8 mouse cellular contexts compared by ENCODE assay signal in the genomic region with DNA sequence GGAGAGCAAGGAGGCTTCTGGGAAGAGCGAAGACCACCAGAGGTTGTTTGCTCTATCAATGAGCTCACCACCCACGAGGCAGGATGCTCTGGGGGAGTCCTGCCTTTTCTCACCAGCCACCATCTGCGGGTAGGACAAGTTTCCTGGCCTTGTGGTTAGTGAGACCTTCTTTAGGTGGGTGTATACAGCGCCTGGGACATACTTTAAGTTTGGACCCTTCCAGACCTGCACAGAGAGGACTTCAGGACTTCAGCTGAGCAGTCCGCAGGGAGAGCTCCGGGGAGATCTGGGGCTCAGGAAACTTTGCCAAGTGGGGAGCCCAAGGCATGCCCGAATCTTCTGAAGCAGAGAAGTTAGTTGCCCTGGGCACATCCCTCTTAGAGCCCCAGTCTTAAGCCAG. TPM values are rescaled to one million over a fixed set of nuclear protein-coding genes. Genes with fewer than 3 reads are reported as not detected.
DNase-seq lines count a peak whose midpoint lies in the region; ATAC-seq and TF ChIP-seq lines count a peak whose summit lies in the region.

No protein-coding gene starts in this region.

- no peak for TF ChIP-seq RAD21 in CH12.LX (IDR thresholded peaks at IDR 0.05; ENCODE audit: low read depth, low read length)

- in situ Hi-C loops in CH12.LX (cut with MboI; ENCODE audit: low pct_ligation_motif_present, low pct_unique_long_range_greater_than_20kb, low sequenced_read_pairs) = no loop called here

- TF ChIP-seq CTCF in CH12.LX (conservative IDR thresholded peaks at IDR 0.05 in 1 of 2, IDR thresholded peaks at IDR 0.05 in 1 of 2; ENCODE audit: low read depth in 2 of 2, low read length in 2 of 2) = no peak

- peaks cover 47% of the 10 kb centered on the region for H3K27me3 ChIP-seq in heart, embryonic 12.5 days (replicated peaks)
- H3K27me3 ChIP-seq in CH12.LX (replicated peaks) = peaks cover 45% of the 10 kb centered on the region
- peaks cover 27% of the 10 kb centered on the region for H3K27me3 ChIP-seq in hindbrain, embryonic 16.5 days (replicated peaks; ENCODE audit: control insufficient read depth, insufficient read depth, low read length)
- peaks cover 38% of the 10 kb centered on the region for H3K27me3 ChIP-seq in midbrain, embryonic 15.5 days (replicated peaks)

- no peak for TF ChIP-seq POLR2A in CH12.LX (IDR thresholded peaks at IDR 0.05; ENCODE audit: low read depth, low read length)

- no peak for DNase-seq in heart, adult 11 months
- DNase-seq in CH12.LX (ENCODE audit: extremely low read depth) = no peak
- DNase-seq in frontal cortex, postnatal 25 days (ENCODE audit: low spot score in 2 of 2) = no peak
- DNase-seq in layer of hippocampus, postnatal 14 days (ENCODE audit: low spot score in 2 of 2) = no peak

- dilution Hi-C loops in CH12.LX (cut with MboI; ENCODE audit: extremely low pct_ligation_motif_present, extremely low pct_unique_long_range_greater_than_20kb, low sequenced_read_pairs) = no loop called here

- H3K4me3 ChIP-seq in heart, embryonic 12.5 days = peak overlapping the region; percentile 40
- peak overlapping the region; percentile 7 to 40 (median 13) for H3K4me3 ChIP-seq in CH12.LX (replicated peaks in 1 of 3; ENCODE audit: low read depth in 2 of 3, low read length in 2 of 3, poor library complexity in 1 of 3)
- H3K4me3 ChIP-seq in hindbrain, embryonic 16.5 days (ENCODE audit: low read length) = peak overlapping the region; percentile 43
- peak overlapping the region; percentile 35; the same call in 1 of the 2 replicates for H3K4me3 ChIP-seq in midbrain, embryonic 15.5 days

- WGBS in heart, embryonic 12.5 days = 23% methylated on average over 7 of the region's 7 CpGs
- 21% methylated on average over 7 of the region's 7 CpGs for WGBS in hindbrain, embryonic 16.5 days
- WGBS in midbrain, embryonic 15.5 days = 26% methylated on average over 7 of the region's 7 CpGs

- peaks cover 62% of the 10 kb centered on the region for H3K4me1 ChIP-seq in heart, embryonic 12.5 days (replicated peaks)
- H3K4me1 ChIP-seq in CH12.LX (ENCODE audit: control insufficient read depth in 1 of 2, insufficient read depth in 2 of 2) = peaks cover 9 to 48% of the 10 kb centered on the region in 2 experiments
- H3K4me1 ChIP-seq in hindbrain, embryonic 16.5 days (ENCODE audit: control insufficient read depth, insufficient read depth, low read depth, low read length) = peaks cover 8% of the 10 kb centered on the region
- H3K4me1 ChIP-seq in midbrain, embryonic 15.5 days = peaks cover 10% of the 10 kb centered on the region

- no peak overlapping the region for H3K27ac ChIP-seq in heart, embryonic 12.5 days (ENCODE audit: poor library complexity, severe bottlenecking)
- H3K27ac ChIP-seq in CH12.LX (ENCODE audit: insufficient read depth, low read depth) = no peak overlapping the region
- H3K27ac ChIP-seq in hindbrain, embryonic 16.5 days (ENCODE audit: low read depth, low read length) = no peak overlapping the region
- no peak overlapping the region for H3K27ac ChIP-seq in midbrain, embryonic 15.5 days

- no peaks in the 10 kb centered on the region for H3K36me3 ChIP-seq in heart, embryonic 12.5 days
- peaks cover 0 to 2% of the 10 kb centered on the region in 2 experiments for H3K36me3 ChIP-seq in CH12.LX (replicated peaks in 1 of 2; ENCODE audit: control insufficient read depth in 1 of 2, insufficient read depth in 1 of 2, low read length in 1 of 2)
- H3K36me3 ChIP-seq in hindbrain, embryonic 16.5 days (ENCODE audit: control insufficient read depth, insufficient read depth, low read length) = no peaks in the 10 kb centered on the region
- H3K36me3 ChIP-seq in midbrain, embryonic 15.5 days (replicated peaks) = no peaks in the 10 kb centered on the region

- H3K9me3 ChIP-seq in heart, embryonic 12.5 days (replicated peaks) = no peaks in the 10 kb centered on the region
- peaks cover 3% of the 10 kb centered on the region for H3K9me3 ChIP-seq in CH12.LX (replicated peaks; ENCODE audit: low read length)
- no peaks in the 10 kb centered on the region for H3K9me3 ChIP-seq in hindbrain, embryonic 16.5 days (ENCODE audit: control insufficient read depth, low read length)
- H3K9me3 ChIP-seq in midbrain, embryonic 15.5 days = no peaks in the 10 kb centered on the region

- peak overlapping the region; percentile 56 for H3K9ac ChIP-seq in heart, embryonic 12.5 days
- no peak overlapping the region for H3K9ac ChIP-seq in CH12.LX (ENCODE audit: insufficient read depth, low read depth)
- no peak overlapping the region for H3K9ac ChIP-seq in hindbrain, embryonic 16.5 days (ENCODE audit: low read depth, low read length)
- no peak overlapping the region for H3K9ac ChIP-seq in midbrain, embryonic 15.5 days

- no peak for ATAC-seq in heart, embryonic 12.5 days (ENCODE audit: insufficient number of reproducible peaks, low FRiP score)
- no peak for ATAC-seq in hindbrain, embryonic 16.5 days
- no peak for ATAC-seq in midbrain, embryonic 15.5 days (replicated peaks)
- ATAC-seq in cerebellum, adult (ENCODE audit: insufficient number of reproducible peaks, low FRiP score, low TSS enrichment) = no peak

- peak overlapping the region; percentile 73 for H3K4me2 ChIP-seq in heart, embryonic 12.5 days
- peak overlapping the region; percentile 89 for H3K4me2 ChIP-seq in CH12.LX (ENCODE audit: insufficient read depth, low read depth, poor library complexity, severe bottlenecking)
- H3K4me2 ChIP-seq in hindbrain, embryonic 16.5 days (ENCODE audit: low read length) = peak overlapping the region; percentile 85
- peak overlapping the region; percentile 73 for H3K4me2 ChIP-seq in midbrain, embryonic 15.5 days

- H3K79me2 ChIP-seq in CH12.LX (replicated peaks; ENCODE audit: control insufficient read depth, extremely low read depth, insufficient read depth, poor library complexity, severe bottlenecking) = no peaks in the 10 kb centered on the region

- no peak for TF ChIP-seq EP300 in CH12.LX (IDR thresholded peaks at IDR 0.05; ENCODE audit: low read length)

TF ChIP-seq in CH12.LX, 34 proteins besides CTCF, POLR2A, EP300 and RAD21:
- TF ChIP-seq E2F4 (IDR thresholded peaks at IDR 0.05; ENCODE audit: insufficient replicate concordance, low read depth, low read length) = no peak
- TF ChIP-seq ETS1 (conservative IDR thresholded peaks at IDR 0.05; ENCODE audit: low read depth, low read length) = no peak
- no peak for TF ChIP-seq UBTF (IDR thresholded peaks at IDR 0.05; ENCODE audit: low read depth, low read length)
- TF ChIP-seq KAT2A (IDR thresholded peaks at IDR 0.05; ENCODE audit: insufficient replicate concordance, low read length) = no peak
- no peak for TF ChIP-seq RCOR1 (conservative IDR thresholded peaks at IDR 0.05; ENCODE audit: low read depth, low read length)
- no peak for TF ChIP-seq MAFK (IDR thresholded peaks at IDR 0.05; ENCODE audit: insufficient replicate concordance, low read length)
- TF ChIP-seq ZMIZ1 (IDR thresholded peaks at IDR 0.05; ENCODE audit: low read depth, low read length) = no peak

RNA-seq across cellular contexts. Expression of a gene that starts 0.5 kb away (rescaled TPM):
- polyA plus RNA-seq in heart, embryonic 12.5 days (2016; fragmentation: Nextera tagmentation; extraction: Ambion mirVana) = 2.1 and 2.3 TPM in 2 replicates
- total RNA-seq in CH12.LX (2012; rRNA removed) (0.47 and 1.0 TPM in 2 replicates), CH12.LX (2014; rRNA removed) (0.28 and 0.44 TPM in 2 replicates)
- polyA plus RNA-seq in CH12.LX (2012; ENCODE audit: insufficient read length, low read depth) = 0.19 and 0.49 TPM in 2 replicates
- polyA plus RNA-seq in hindbrain, embryonic 16.5 days (2015; fragmentation: Nextera tagmentation; extraction: Ambion mirVana) = 0.12 TPM in 1 of 2 replicates, not detected in the other
- polyA plus RNA-seq in midbrain, embryonic 15.5 days (2015; fragmentation: Nextera tagmentation; extraction: Ambion mirVana) = not detected in 2 replicates
- not detected for total RNA-seq in layer of hippocampus, postnatal 14 days (2021)

RNA-seq across cellular contexts. Expression of a gene that starts 15.9 kb away (rescaled TPM):
- polyA plus RNA-seq in heart, embryonic 12.5 days (2016; fragmentation: Nextera tagmentation; extraction: Ambion mirVana) = 33.7 and 39.7 TPM in 2 replicates
- 8.5 and 9.1 TPM in 2 replicates for total RNA-seq in CH12.LX (2012; rRNA removed)
- 6.5 and 7.7 TPM in 2 replicates for total RNA-seq in CH12.LX (2014; rRNA removed)
- 12.9 and 13.0 TPM in 2 replicates for polyA plus RNA-seq in CH12.LX (2012; ENCODE audit: insufficient read length, low read depth)
- polyA plus RNA-seq in hindbrain, embryonic 16.5 days (2015; fragmentation: Nextera tagmentation; extraction: Ambion mirVana) = 30.9 and 32.5 TPM in 2 replicates
- polyA plus RNA-seq in midbrain, embryonic 15.5 days (2015; fragmentation: Nextera tagmentation; extraction: Ambion mirVana) = 34.3 and 41.5 TPM in 2 replicates
- total RNA-seq in layer of hippocampus, postnatal 14 days (2021) = 10 to 100 TPM; 20.0 to 23.3 TPM

RNA-seq across cellular contexts. Expression of a gene that starts 16.0 kb away (rescaled TPM):
- 30.0 and 31.1 TPM in 2 replicates for polyA plus RNA-seq in heart, embryonic 12.5 days (2016; fragmentation: Nextera tagmentation; extraction: Ambion mirVana)
- 40.4 and 55.7 TPM in 2 replicates for total RNA-seq in CH12.LX (2012; rRNA removed)
- total RNA-seq in CH12.LX (2014; rRNA removed) = 23.8 and 27.9 TPM in 2 replicates
- polyA plus RNA-seq in CH12.LX (2012; ENCODE audit: insufficient read length, low read depth) = 63.1 and 80.6 TPM in 2 replicates
- polyA plus RNA-seq in hindbrain, embryonic 16.5 days (2015; fragmentation: Nextera tagmentation; extraction: Ambion mirVana) = 78.5 and 85.1 TPM in 2 replicates
- polyA plus RNA-seq in midbrain, embryonic 15.5 days (2015; fragmentation: Nextera tagmentation; extraction: Ambion mirVana) = 80.0 and 80.4 TPM in 2 replicates
- total RNA-seq in layer of hippocampus, postnatal 14 days (2021) = 10 to 100 TPM; 27.6 to 28.9 TPM

RNA-seq across cellular contexts. Expression of a gene that starts 16.8 kb away (rescaled TPM):
- 22.8 and 24.1 TPM in 2 replicates for polyA plus RNA-seq in heart, embryonic 12.5 days (2016; fragmentation: Nextera tagmentation; extraction: Ambion mirVana)
- 42.5 and 54.0 TPM in 2 replicates for total RNA-seq in CH12.LX (2012; rRNA removed)
- 56.2 and 80.3 TPM in 2 replicates for total RNA-seq in CH12.LX (2014; rRNA removed)
- polyA plus RNA-seq in CH12.LX (2012; ENCODE audit: insufficient read length, low read depth) = 47.3 and 50.3 TPM in 2 replicates
- polyA plus RNA-seq in hindbrain, embryonic 16.5 days (2015; fragmentation: Nextera tagmentation; extraction: Ambion mirVana) = 70.1 and 87.7 TPM in 2 replicates
- polyA plus RNA-seq in midbrain, embryonic 15.5 days (2015; fragmentation: Nextera tagmentation; extraction: Ambion mirVana) = 62.3 and 68.3 TPM in 2 replicates
- total RNA-seq in layer of hippocampus, postnatal 14 days (2021) = 10 to 100 TPM; 38.8 to 45.5 TPM

RNA-seq across cellular contexts. Expression of a gene that starts 27.3 kb away (rescaled TPM):
- polyA plus RNA-seq in heart, embryonic 12.5 days (2016; fragmentation: Nextera tagmentation; extraction: Ambion mirVana) = 175 and 182 TPM in 2 replicates
- total RNA-seq in CH12.LX (2012; rRNA removed) = 978 and 1,119 TPM in 2 replicates
- 450 and 466 TPM in 2 replicates for total RNA-seq in CH12.LX (2014; rRNA removed)
- 848 and 1,050 TPM in 2 replicates for polyA plus RNA-seq in CH12.LX (2012; ENCODE audit: insufficient read length, low read depth)
- polyA plus RNA-seq in hindbrain, embryonic 16.5 days (2015; fragmentation: Nextera tagmentation; extraction: Ambion mirVana) = 38.3 and 41.6 TPM in 2 replicates
- 33.6 and 35.1 TPM in 2 replicates for polyA plus RNA-seq in midbrain, embryonic 15.5 days (2015; fragmentation: Nextera tagmentation; extraction: Ambion mirVana)
- 10 to 100 TPM in 1 of 2 experiments, 1 to 10 TPM in 1; 8.9 to 14.5 TPM for total RNA-seq in layer of hippocampus, postnatal 14 days (2021)
